Mouse (Mus musculus) cerebellum, adult 2 months (tissue): ENCODE results near the gene Haus2.

ENCODE experiments used
- CTCF ChIP-seq: fragments of 200-500 bp; IDR thresholded peaks from 2 replicates; pipeline ENCODE4 v1.5.1; 2011; ENCODE audit warnings: low read depth, mild to moderate bottlenecking, control low read depth, low read length, moderate library complexity, borderline replicate concordance; ENCODE audit not compliant: insufficient read depth
- POLR2A ChIP-seq: fragments of 200-500 bp; IDR thresholded peaks from 2 replicates; pipeline ENCODE4 v1.6.1; 2011; ENCODE audit warnings: low read length, control low read depth, borderline replicate concordance; ENCODE audit not compliant: insufficient read depth

- TF ChIP-seq POLR2A (no peak), CTCF (no peak)
These were observed 43.7 kb downstream of the Haus2 start for GRCm38 (mm10) chr2:120652925-120653284.
